Mouse (Mus musculus) limb, embryonic 11.5 days (tissue): ENCODE data around the gene Dqx1. TPM values are rescaled to one million over a fixed set of nuclear protein-coding genes. Genes with fewer than 3 reads are reported as not detected.

Experiments
- ATAC-seq: fragments of 200-750 bp; cut with Nextera tagmentation; 2 replicates; pipeline ENCODE4 v1.8.0; 2017; ENCODE audit warnings: low read depth; ENCODE audit not compliant: insufficient number of reproducible peaks, low FRiP score, low TSS enrichment
- DNase-seq: peaks from one replicate; pipeline ENCODE4 v3.0.0-alpha.2; 2015; ENCODE audit warnings: low spot score
- H3K27ac ChIP-seq: fragments of 300-500 bp; sonication (generic); replicated peaks from 2 replicates; pipeline ENCODE4 v1.5.1; 2014; ENCODE audit warnings: low read depth, mild to moderate bottlenecking, low read length
- H3K27me3 ChIP-seq: fragments of 300-500 bp; sonication (generic); 2 replicates; pipeline ENCODE4 v1.6.1; 2014; ENCODE audit warnings: mild to moderate bottlenecking, low read length, mixed read lengths; ENCODE audit not compliant: control insufficient read depth, insufficient read depth
- H3K36me3 ChIP-seq: fragments of 300-500 bp; sonication (generic); 2 replicates; pipeline ENCODE4 v1.6.1; 2014; ENCODE audit warnings: mild to moderate bottlenecking, low read length, moderate library complexity, mixed read lengths; ENCODE audit not compliant: control insufficient read depth, insufficient read depth
- H3K4me1 ChIP-seq: fragments of 300-500 bp; sonication (generic); 2 replicates; pipeline ENCODE4 v1.6.1; 2014; ENCODE audit warnings: low read length, mixed read lengths; ENCODE audit not compliant: control insufficient read depth, insufficient read depth
- H3K4me2 ChIP-seq: fragments of 300-500 bp; sonication (generic); 2 replicates; pipeline ENCODE4 v1.6.1; 2014; ENCODE audit warnings: low read depth, mild to moderate bottlenecking, moderate library complexity; ENCODE audit not compliant: severe bottlenecking
- H3K4me3 ChIP-seq: fragments of 300-500 bp; sonication (generic); 2 replicates; pipeline ENCODE4 v1.5.1; 2014; ENCODE audit warnings: low read depth, low read length
- H3K9ac ChIP-seq: fragments of 300-500 bp; sonication (generic); 2 replicates; pipeline ENCODE4 v1.6.1; 2014; ENCODE audit warnings: mild to moderate bottlenecking, low read length
- H3K9me3 ChIP-seq: fragments of 300-500 bp; sonication (generic); 2 replicates; pipeline ENCODE4 v1.6.1; 2016; ENCODE audit warnings: low read length; ENCODE audit not compliant: control insufficient read depth
- WGBS: fragments of 180-500 bp; shearing (Covaris S2); extraction: QIAGEN DNeasy Blood & Tissue Kit; methylation state at CpG from one replicate; pipeline ENCODE4 v1.1.7; 2014; 5-methylcytosine and 5-hydroxymethylcytosine counted together
- polyA plus RNA-seq: library from polyadenylated mRNA; unstranded; fragments of >200 nt; fragmentation: Nextera tagmentation; extraction: Ambion mirVana; gene quantifications from 2 replicates; pipeline ENCODE4 v1.2.1, GENCODE M21; 2014

Gene Dqx1
- polyA plus RNA-seq, 1 experiment from 2014 or later: 0.35 TPM

DNA sequence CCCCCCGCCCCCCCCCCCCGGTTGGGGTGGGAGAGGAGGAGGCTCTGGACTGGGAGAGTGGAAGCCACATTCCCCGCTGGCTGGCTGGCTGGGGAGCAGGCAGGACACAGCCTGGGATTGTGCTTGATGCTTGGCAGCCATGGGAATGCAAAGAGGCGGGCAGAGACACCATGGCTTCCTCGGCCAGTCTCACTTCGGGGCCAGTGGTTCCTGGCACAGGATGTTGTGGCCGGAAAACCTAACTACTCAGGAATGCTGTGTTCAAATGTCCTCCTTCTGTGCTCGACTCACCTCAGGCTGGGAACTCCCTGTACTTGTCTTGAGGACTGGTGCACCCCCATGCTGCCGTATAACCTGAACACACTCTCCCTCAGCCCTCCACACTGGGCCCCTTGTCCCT, 29.9 kb upstream of the Dqx1 start:
- Histone ChIP-seq H3K27me3 (peaks cover 23% of the 10 kb centered on the region), H3K4me1 (peaks cover 6% of the 10 kb centered on the region), H3K9ac (0 out of 2 replicates have a peak overlapping the region, but pooled peaks have one; percentile 27), H3K27ac (no peak overlapping the region), H3K36me3 (no peaks in the 10 kb centered on the region), H3K9me3 (no peaks in the 10 kb centered on the region), H3K4me3 (no peak overlapping the region), H3K4me2 (no peak overlapping the region)
- 59% methylated on average over 8 of the region's 9 CpGs for WGBS
- no peak for DNase-seq
- no peak for ATAC-seq

DNA sequence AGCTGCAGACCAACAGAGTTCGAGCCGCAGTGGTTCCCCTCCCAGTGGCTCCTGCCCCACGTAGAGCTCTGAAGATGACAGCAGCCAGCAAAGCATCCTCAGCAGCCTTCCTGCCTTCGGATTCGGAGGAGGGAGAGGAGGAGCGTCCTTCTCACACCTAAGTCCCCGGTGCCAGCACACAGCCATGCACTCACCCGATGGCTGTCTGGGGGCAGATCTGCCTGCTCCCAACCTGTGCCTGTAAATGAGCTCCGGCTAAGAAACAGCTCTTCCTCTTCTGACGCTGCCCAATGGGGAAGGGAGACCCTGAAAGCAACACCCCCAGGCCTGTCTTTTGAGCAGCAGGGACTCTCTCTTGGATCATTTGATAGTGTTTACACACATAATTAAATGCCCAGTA, 27.9 kb upstream of the Dqx1 start:
- Histone ChIP-seq H3K4me2 (no peak overlapping the region), H3K9me3 (no peaks in the 10 kb centered on the region), H3K4me1 (peaks cover 6% of the 10 kb centered on the region), H3K27me3 (peaks cover 23% of the 10 kb centered on the region), H3K4me3 (no peak overlapping the region), H3K36me3 (no peaks in the 10 kb centered on the region), H3K27ac (no peak overlapping the region), H3K9ac (no peak overlapping the region)
- 20% methylated on average over 10 of the region's 10 CpGs for WGBS
- DNase-seq: no peak
- ATAC-seq: no peak

DNA sequence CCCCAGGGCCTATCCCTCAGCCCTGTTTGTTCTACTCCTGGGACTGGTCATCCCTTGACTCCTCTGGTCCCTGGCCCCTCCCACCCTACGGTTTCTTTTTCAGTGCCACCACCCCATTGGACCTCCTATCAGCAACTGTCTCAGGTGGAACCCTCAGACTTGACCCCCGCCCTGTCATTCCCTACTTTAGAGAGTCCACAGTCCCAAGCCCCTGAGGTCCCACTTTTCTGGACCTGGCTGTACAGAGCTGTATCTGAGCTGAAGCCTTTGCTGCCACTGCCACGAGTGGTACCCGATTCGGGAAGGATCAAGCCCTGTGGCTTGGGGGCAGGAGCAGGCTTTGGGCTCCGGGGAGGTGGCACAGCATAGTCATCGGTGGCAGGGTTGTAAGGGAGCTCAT, 26.5 kb upstream of the Dqx1 start:
- no peak for ATAC-seq
- no peak overlapping the region for H3K27ac ChIP-seq
- H3K9me3 ChIP-seq: no peaks in the 10 kb centered on the region
- H3K27me3 ChIP-seq: peaks cover 23% of the 10 kb centered on the region
- H3K36me3 ChIP-seq: no peaks in the 10 kb centered on the region
- WGBS: 60% methylated on average over 7 of the region's 7 CpGs
- H3K4me3 ChIP-seq: no peak overlapping the region
- no peak for DNase-seq
- no peak overlapping the region for H3K4me2 ChIP-seq
- peaks cover 6% of the 10 kb centered on the region for H3K4me1 ChIP-seq
- H3K9ac ChIP-seq: no peak overlapping the region

DNA sequence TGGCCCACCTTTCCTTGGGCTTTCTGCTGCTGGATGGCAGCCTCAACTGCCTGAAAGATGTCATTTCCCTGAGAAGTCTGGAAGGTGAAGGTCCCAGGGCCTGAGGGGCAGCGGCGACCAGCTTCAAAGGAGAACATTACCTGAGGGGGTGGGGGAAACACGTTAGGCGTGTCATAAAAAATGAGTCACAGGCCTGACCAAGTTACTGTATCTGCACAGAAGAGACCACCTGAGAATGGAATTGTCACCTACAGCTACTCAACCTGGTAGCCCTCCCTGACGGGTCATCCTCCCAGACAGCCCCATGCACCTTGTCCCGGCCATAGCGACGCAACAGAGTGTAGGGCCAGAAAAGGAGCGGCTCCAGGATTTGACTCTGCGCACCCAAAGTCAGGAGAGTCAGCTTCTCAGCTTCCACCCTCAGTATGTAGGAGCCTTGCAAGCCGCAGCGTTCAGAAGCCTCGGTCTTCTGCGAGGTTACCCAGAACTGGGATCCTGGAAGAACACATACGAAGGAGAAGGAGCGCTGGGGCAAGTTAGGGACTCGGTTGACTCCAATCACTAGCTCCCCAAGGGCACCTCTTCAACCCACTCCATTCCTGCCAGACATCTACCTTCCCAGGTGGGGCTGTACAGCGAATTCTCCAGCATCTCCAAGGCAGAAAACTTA, 25.6 kb upstream of the Dqx1 start:
- Histone ChIP-seq H3K9ac (0 out of 2 replicates have a peak overlapping the region, but pooled peaks have one; percentile 14), H3K27ac (no peak overlapping the region; the same call in 1 of the 2 replicates), H3K4me2 (peak overlapping the region; percentile 59), H3K4me3 (peak overlapping the region; percentile 50), H3K4me1 (peaks cover 6% of the 10 kb centered on the region), H3K36me3 (no peaks in the 10 kb centered on the region), H3K9me3 (no peaks in the 10 kb centered on the region), H3K27me3 (peaks cover 23% of the 10 kb centered on the region)
- WGBS: 15% methylated on average over 18 of the region's 18 CpGs
- no peak for DNase-seq
- ATAC-seq: no peak

DNA sequence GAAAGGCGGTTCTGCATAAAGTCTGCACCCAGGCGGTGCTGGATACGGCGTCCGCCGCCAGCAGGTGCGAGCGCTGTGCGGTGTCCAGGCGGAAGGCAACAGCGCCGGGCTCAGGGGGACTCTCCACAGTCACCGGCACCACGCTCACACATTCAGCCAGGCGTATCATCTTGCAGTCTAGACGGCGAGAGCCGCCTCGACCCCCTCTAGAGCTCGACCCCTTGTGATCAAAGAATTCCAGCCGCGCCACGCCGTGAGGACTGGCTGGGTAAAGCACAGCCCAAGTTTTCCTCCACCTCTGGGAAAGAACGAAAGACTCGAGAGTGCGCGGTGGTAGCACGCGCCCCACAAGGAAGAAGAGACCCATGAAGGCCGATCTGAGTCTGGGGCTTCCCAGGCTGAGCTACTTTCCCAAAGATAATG, 24.9 kb upstream of the Dqx1 start:
- under 1% methylated on average over 31 of the region's 31 CpGs for WGBS
- Histone ChIP-seq H3K36me3 (no peaks in the 10 kb centered on the region), H3K9ac (peak overlapping the region; percentile 14), H3K27ac (no peak overlapping the region; the same call in 1 of the 2 replicates), H3K4me1 (peaks cover 6% of the 10 kb centered on the region), H3K9me3 (no peaks in the 10 kb centered on the region), H3K27me3 (peaks cover 23% of the 10 kb centered on the region), H3K4me2 (peak overlapping the region; percentile 59), H3K4me3 (peak overlapping the region; percentile 50)
- ATAC-seq (peak; percentile 31), DNase-seq (peak; percentile 73)

DNA sequence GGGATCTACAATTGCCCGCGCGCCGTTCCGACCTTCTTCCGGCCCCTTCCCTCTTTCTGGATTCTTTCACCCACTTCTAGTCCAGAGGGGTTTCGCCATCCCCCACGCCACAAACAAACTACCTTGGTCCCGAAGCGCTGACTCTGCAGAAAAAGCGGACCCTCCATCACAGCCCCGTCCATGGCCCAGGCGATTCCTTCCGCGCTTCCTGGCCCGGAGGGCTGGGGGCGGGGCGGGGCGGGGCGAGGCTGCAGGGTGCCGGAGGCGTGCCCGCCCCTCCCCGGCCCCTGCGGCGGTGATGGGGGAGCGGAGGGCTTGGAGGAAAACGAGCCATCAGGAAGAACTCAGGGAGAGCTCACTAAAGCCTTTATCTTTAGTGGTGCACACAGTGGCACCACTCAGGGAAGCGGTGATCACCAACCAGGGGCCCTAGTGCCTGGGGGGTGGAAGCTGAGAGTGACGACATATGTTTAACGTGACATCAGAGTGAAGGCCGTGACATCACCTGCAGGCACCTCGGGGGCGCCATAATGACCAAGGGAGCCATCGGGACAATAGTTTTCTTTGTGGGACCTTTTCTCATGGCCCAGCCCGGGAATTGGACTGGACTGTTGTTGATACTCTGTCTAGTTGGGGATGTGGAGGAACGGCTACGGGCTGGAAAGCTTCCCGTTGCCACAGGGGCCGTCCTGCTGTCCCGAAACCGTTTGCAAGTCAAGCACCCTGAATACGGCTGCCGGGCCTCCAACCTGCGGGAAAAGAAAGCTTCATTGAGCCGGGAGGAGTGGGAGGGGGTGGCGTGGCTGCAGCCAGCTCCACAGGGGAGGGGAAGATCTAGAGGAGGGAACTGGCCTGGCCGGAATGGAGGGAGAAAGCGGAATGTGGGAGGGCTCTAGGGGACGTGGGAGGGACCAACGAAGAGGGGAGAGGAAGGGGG, 24.1 kb upstream of the Dqx1 start, which contains the start of the genes Dok1 and Loxl3:
TSS of gene Dok1 (minus strand) at position 223 of the 937 bp plus-strand sequence.
TSS of gene Loxl3 (plus strand) at position 925 of the 937 bp plus-strand sequence.
- H3K4me2 ChIP-seq: peak within 1 kb of the TSS; percentile 59
- peak within 1 kb of the TSS; percentile 50 for H3K4me3 ChIP-seq
- H3K9me3 ChIP-seq: no peaks in the 10 kb centered on the region
- ATAC-seq: peak; percentile 72
- WGBS: under 1% methylated on average over 51 of the region's 51 CpGs
- H3K9ac ChIP-seq: peak within 1 kb of the TSS; percentile 14
- no peaks in the 10 kb centered on the region for H3K36me3 ChIP-seq
- H3K27me3 ChIP-seq: peaks cover 23% of the 10 kb centered on the region
- peak; percentile 82 for DNase-seq
- peaks cover 10% of the 10 kb centered on the region for H3K4me1 ChIP-seq
- H3K27ac ChIP-seq: peak within 1 kb of the TSS; percentile 68; the same call in 1 of the 2 replicates

DNA sequence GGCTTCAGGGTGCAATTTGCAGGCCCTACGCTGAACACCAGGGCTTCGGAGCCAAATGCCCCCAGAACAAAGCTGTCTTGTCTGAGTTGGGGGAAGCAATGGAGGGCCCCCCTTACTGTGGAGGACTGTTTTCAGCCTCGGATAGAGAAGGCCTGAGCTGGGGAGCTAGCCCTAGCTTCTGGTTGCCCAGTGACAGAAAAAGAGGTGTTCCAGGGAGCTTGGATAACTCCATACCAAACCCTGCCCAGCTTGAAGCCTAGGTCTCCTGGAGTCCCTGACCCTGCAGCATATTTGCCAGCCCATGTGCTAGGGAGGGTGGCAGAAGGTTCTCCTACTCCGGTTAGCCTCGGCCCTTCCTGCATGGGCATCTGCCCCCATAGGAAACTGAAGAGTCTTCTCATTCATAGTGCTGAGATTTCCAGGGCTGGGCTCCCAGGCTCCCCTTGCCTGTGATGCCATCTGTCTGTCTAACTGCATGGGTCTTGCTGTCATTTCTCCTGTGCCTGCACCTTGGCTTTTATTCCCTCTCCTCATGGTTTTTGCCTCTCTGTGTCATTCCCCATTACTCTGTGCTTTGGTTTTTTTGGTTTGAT, 23.1 kb upstream of the Dqx1 start:
- H3K27ac ChIP-seq: peak overlapping the region; percentile 68; the same call in 1 of the 2 replicates
- H3K4me1 ChIP-seq: peaks cover 12% of the 10 kb centered on the region
- peaks cover 23% of the 10 kb centered on the region for H3K27me3 ChIP-seq
- peak overlapping the region; percentile 59 for H3K4me2 ChIP-seq
- no peaks in the 10 kb centered on the region for H3K36me3 ChIP-seq
- H3K9me3 ChIP-seq: no peaks in the 10 kb centered on the region
- WGBS: 19% methylated on average over 5 of the region's 5 CpGs
- peak overlapping the region; percentile 50 for H3K4me3 ChIP-seq
- peak overlapping the region; percentile 14 for H3K9ac ChIP-seq
- DNase-seq: no peak
- ATAC-seq: no peak

DNA sequence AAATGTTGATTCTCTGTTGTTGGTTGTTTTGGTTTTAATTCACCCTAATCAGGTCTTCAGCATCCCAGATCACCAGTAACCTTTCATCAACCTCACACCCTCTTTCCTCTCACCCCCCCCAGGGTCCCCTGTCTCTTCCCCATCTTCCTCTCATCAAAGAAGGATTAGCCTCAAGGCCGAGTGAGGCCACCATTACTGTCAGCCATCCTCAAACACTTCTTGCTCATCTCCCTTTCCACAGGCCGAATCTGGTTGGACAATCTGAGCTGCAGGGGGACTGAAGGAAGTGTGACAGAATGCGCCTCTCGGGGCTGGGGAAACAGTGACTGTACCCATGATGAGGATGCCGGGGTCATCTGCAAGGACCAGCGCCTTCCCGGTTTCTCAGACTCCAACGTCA, 20.5 kb upstream of the Dqx1 start:
- Histone ChIP-seq H3K36me3 (no peaks in the 10 kb centered on the region), H3K4me3 (no peak overlapping the region), H3K4me1 (peaks cover 9% of the 10 kb centered on the region), H3K27ac (no peak overlapping the region), H3K9me3 (no peaks in the 10 kb centered on the region), H3K9ac (no peak overlapping the region), H3K4me2 (no peak overlapping the region), H3K27me3 (peaks cover 2% of the 10 kb centered on the region)
- no peak for DNase-seq
- no peak for ATAC-seq
- 79% methylated on average over 8 of the region's 8 CpGs for WGBS
